Mouse (Mus musculus) testis, postnatal 10 days (tissue): ENCODE measurements at regions not wholly inside any gene's neighbourhood (a gene's known extent, or its start where the extent isn't known, plus 50 kb on each side); places are given as distances from the start of the nearest gene placed in this dataset.

Source experiments
- DNase-seq: peaks from one replicate; pipeline ENCODE4 v3.0.0; 2021; ENCODE audit warnings: low spot score

- no peak for DNase-seq
Observed at GRCm38 (mm10) chr9:69662394-69662793, 98.3 kb downstream of the Foxb1 start.

- DNase-seq, result no peak
Observed at GRCm38 (mm10) chr9:69658276-69658675, 102.5 kb downstream of the Foxb1 start.

GRCm38 (mm10) chr9:69656053-69656452, 104.7 kb downstream of the Foxb1 start:
- DNase-seq, result no peak

- no peak for DNase-seq
Observed at GRCm38 (mm10) chr9:69652106-69652505, 108.6 kb downstream of the Foxb1 start.

- no peak for DNase-seq
Observed at GRCm38 (mm10) chr9:69651608-69652007, 109.1 kb downstream of the Foxb1 start.

- DNase-seq, result no peak
Observed at GRCm38 (mm10) chr9:69642591-69642990, 118.1 kb downstream of the Foxb1 start.

GRCm38 (mm10) chr9:69623312-69623711, 137.4 kb downstream of the Foxb1 start:
- DNase-seq, result peak; percentile 91

GRCm38 (mm10) chr9:69621006-69621405, 139.7 kb downstream of the Foxb1 start:
- DNase-seq, result peak; percentile 19

- no peak for DNase-seq
Observed at GRCm38 (mm10) chr9:69617328-69617727, 143.4 kb downstream of the Foxb1 start.

- no peak for DNase-seq
Observed at GRCm38 (mm10) chr9:69597472-69597871, 144.1 kb downstream of the Anxa2 start.

- no peak for DNase-seq
Observed at GRCm38 (mm10) chr9:69592329-69593062, 139.1 kb downstream of the Anxa2 start.

- DNase-seq, result no peak
Observed at GRCm38 (mm10) chr9:69588846-69589245, 135.4 kb downstream of the Anxa2 start.

GRCm38 (mm10) chr9:69587096-69587495, 133.7 kb downstream of the Anxa2 start:
- DNase-seq, result no peak

- no peak for DNase-seq
Observed at GRCm38 (mm10) chr9:69581236-69581635, 127.8 kb downstream of the Anxa2 start.

- DNase-seq, result no peak
Observed at GRCm38 (mm10) chr9:69577661-69578405, 124.4 kb downstream of the Anxa2 start.

- DNase-seq, result no peak
Observed at GRCm38 (mm10) chr9:69575386-69575785, 122.0 kb downstream of the Anxa2 start.

- DNase-seq, result no peak
Observed at GRCm38 (mm10) chr9:69568631-69569230, 115.3 kb downstream of the Anxa2 start.

GRCm38 (mm10) chr9:69568222-69568621, 114.8 kb downstream of the Anxa2 start:
- DNase-seq, result no peak

GRCm38 (mm10) chr9:69566996-69567395, 113.6 kb downstream of the Anxa2 start:
- DNase-seq, result peak; percentile 49

- DNase-seq, result no peak
Observed at GRCm38 (mm10) chr9:69543241-69543640, 89.8 kb downstream of the Anxa2 start.
